Mouse (Mus musculus) Muller cell, postnatal 12 days (primary cell): ENCODE measurements around the gene Ppp4r1.

ENCODE experiments used
- DNase-seq: peaks from one replicate; pipeline ENCODE4 v3.0.0-alpha.2; 2015; ENCODE audit errors: inconsistent ontology term

Ppp4r1 gene

GRCm38 (mm10) chr17:65853326-65853725 is 71.0 kb downstream of the Ppp4r1 start:
- DNase-seq: no peak

GRCm38 (mm10) chr17:65854006-65854405 is 71.6 kb downstream of the Ppp4r1 start:
- DNase-seq: no peak

- no peak for DNase-seq
Measured at GRCm38 (mm10) chr17:65857617-65858016, 75.2 kb downstream of the Ppp4r1 start.

- no peak for DNase-seq
Measured at GRCm38 (mm10) chr17:65862579-65862978, 80.2 kb downstream of the Ppp4r1 start.

- no peak for DNase-seq
Measured at GRCm38 (mm10) chr17:65863830-65864229, 81.5 kb downstream of the Ppp4r1 start.

- peak; percentile 64 for DNase-seq
Measured at GRCm38 (mm10) chr17:65864742-65865141, 82.4 kb downstream of the Ppp4r1 start.

- DNase-seq: no peak
Measured at GRCm38 (mm10) chr17:65865265-65865664, 82.9 kb downstream of the Ppp4r1 start.

- DNase-seq: no peak
Measured at GRCm38 (mm10) chr17:65866201-65866600, 83.8 kb downstream of the Ppp4r1 start.

- no peak for DNase-seq
Measured at GRCm38 (mm10) chr17:65867996-65868395, 85.6 kb downstream of the Ppp4r1 start.

- no peak for DNase-seq
Measured at GRCm38 (mm10) chr17:65869720-65870119, 87.3 kb downstream of the Ppp4r1 start.

GRCm38 (mm10) chr17:65870146-65870545 is 87.8 kb downstream of the Ppp4r1 start:
- no peak for DNase-seq

GRCm38 (mm10) chr17:65871641-65872041 is 89.3 kb downstream of the Ppp4r1 start:
- DNase-seq: peak; percentile 66

GRCm38 (mm10) chr17:65872051-65872450 is 89.7 kb downstream of the Ppp4r1 start:
- DNase-seq: peak; percentile 25

GRCm38 (mm10) chr17:65872652-65873051 is 90.3 kb downstream of the Ppp4r1 start:
- no peak for DNase-seq

GRCm38 (mm10) chr17:65873156-65873555 is 90.8 kb downstream of the Ppp4r1 start:
- no peak for DNase-seq

- no peak for DNase-seq
Measured at GRCm38 (mm10) chr17:65873834-65874233, 91.5 kb downstream of the Ppp4r1 start.

GRCm38 (mm10) chr17:65877026-65877425 is 94.7 kb downstream of the Ppp4r1 start:
- DNase-seq: no peak

GRCm38 (mm10) chr17:65884061-65884669 is 101.8 kb downstream of the Ppp4r1 start:
- DNase-seq: peak; percentile 73

GRCm38 (mm10) chr17:65884691-65885397 is 102.5 kb downstream of the Ppp4r1 start:
- DNase-seq: peak; percentile 99

GRCm38 (mm10) chr17:65885398-65885696 is 103.0 kb downstream of the Ppp4r1 start:
- no peak for DNase-seq

GRCm38 (mm10) chr17:65885697-65886529 is 103.5 kb downstream of the Ppp4r1 start, which contains the start of gene Ralbp1:
Ralbp1 (minus strand) TSS chr17:65885798.
- DNase-seq: no peak

- peak; percentile 29 for DNase-seq
Measured at GRCm38 (mm10) chr17:65886571-65886970, 104.2 kb downstream of the Ppp4r1 start.

- no peak for DNase-seq
Measured at GRCm38 (mm10) chr17:65889476-65889875, 107.1 kb downstream of the Ppp4r1 start.
